Mouse (Mus musculus) stomach, embryonic 16.5 days (tissue): Measurements from ENCODE around the gene Sidt1. TPM values are rescaled to one million over a fixed set of nuclear protein-coding genes. Genes with fewer than 3 reads are reported as not detected.

ENCODE experiments used
- ATAC-seq: fragments of 200-750 bp; cut with Nextera tagmentation; 2 replicates; pipeline ENCODE4 v1.8.0; 2017; ENCODE audit warnings: moderate number of reproducible peaks, moderate TSS enrichment; ENCODE audit not compliant: insufficient read depth, low FRiP score
- H3K27ac ChIP-seq: fragments of 300-500 bp; sonication (generic); 2 replicates; pipeline ENCODE4 v1.5.1; 2014; ENCODE audit warnings: low read length
- H3K27me3 ChIP-seq: fragments of 300-500 bp; sonication (generic); 2 replicates; pipeline ENCODE4 v1.6.1; 2014; ENCODE audit warnings: low read length, control low read depth, mixed read lengths; ENCODE audit not compliant: control insufficient read depth, insufficient read depth
- H3K36me3 ChIP-seq: fragments of 300-500 bp; sonication (generic); 2 replicates; pipeline ENCODE4 v1.6.1; 2014; ENCODE audit warnings: low read length; ENCODE audit not compliant: control insufficient read depth, insufficient read depth
- H3K4me1 ChIP-seq: fragments of 300-500 bp; sonication (generic); 2 replicates; pipeline ENCODE4 v1.6.1; 2014; ENCODE audit warnings: low read length, control low read depth, mixed read lengths; ENCODE audit not compliant: control insufficient read depth, insufficient read depth
- H3K4me2 ChIP-seq: fragments of 300-500 bp; sonication (generic); 2 replicates; pipeline ENCODE4 v1.6.1; 2014; ENCODE audit warnings: low read depth, low read length, mixed read lengths
- H3K4me3 ChIP-seq: fragments of 300-500 bp; sonication (generic); replicated peaks from 2 replicates; pipeline ENCODE4 v1.5.1; 2014; ENCODE audit warnings: mild to moderate bottlenecking, low read length
- H3K9ac ChIP-seq: fragments of 300-500 bp; sonication (generic); 2 replicates; pipeline ENCODE4 v1.6.1; 2014; ENCODE audit warnings: low read length
- H3K9me3 ChIP-seq: fragments of 300-500 bp; sonication (generic); replicated peaks from 2 replicates; pipeline ENCODE4 v1.6.1; 2016; ENCODE audit warnings: low read length, control low read depth; ENCODE audit not compliant: control insufficient read depth
- WGBS: fragments of 180-500 bp; shearing (Covaris S2); extraction: QIAGEN DNeasy Blood & Tissue Kit; methylation state at CpG from one replicate; pipeline ENCODE4 v1.1.7; 2014; 5-methylcytosine and 5-hydroxymethylcytosine counted together
- polyA plus RNA-seq: library from polyadenylated mRNA; unstranded; fragments of >200 nt; fragmentation: Nextera tagmentation; extraction: Ambion mirVana; gene quantifications from 2 replicates; pipeline ENCODE4 v1.2.1, GENCODE M21; 2015

Sidt1 gene
- polyA plus RNA-seq, 1 experiment from 2014 or later = 6.8 TPM

GRCm38 (mm10) chr16:44289004-44289648 lies 43.9 kb downstream of the Sidt1 start:
- 62% methylated on average over 4 of the region's 4 CpGs for WGBS

GRCm38 (mm10) chr16:44287356-44287950 lies 45.5 kb downstream of the Sidt1 start:
- Histone ChIP-seq H3K27me3 (no peaks in the 10 kb centered on the region), H3K27ac (no peak overlapping the region), H3K36me3 (no peaks in the 10 kb centered on the region), H3K4me3 (no peak overlapping the region), H3K9me3 (no peaks in the 10 kb centered on the region), H3K4me2 (no peak overlapping the region), H3K4me1 (no peaks in the 10 kb centered on the region; the same call in 1 of the 2 replicates), H3K9ac (no peak overlapping the region)
- 49% methylated on average over 7 of the region's 7 CpGs for WGBS
- ATAC-seq = no peak

More at GRCm38 (mm10) chr16:44289004-44289648, 43.9 kb downstream of the Sidt1 start:
- no peaks in the 10 kb centered on the region for H3K9me3 ChIP-seq
- no peak for ATAC-seq
- H3K4me2 ChIP-seq = no peak overlapping the region
- H3K9ac ChIP-seq = no peak overlapping the region
- no peaks in the 10 kb centered on the region; the same call in 1 of the 2 replicates for H3K4me1 ChIP-seq
- no peaks in the 10 kb centered on the region for H3K36me3 ChIP-seq
- H3K27me3 ChIP-seq = no peaks in the 10 kb centered on the region
- no peak overlapping the region for H3K27ac ChIP-seq
- no peak overlapping the region for H3K4me3 ChIP-seq

GRCm38 (mm10) chr16:44282614-44283325 lies 50.2 kb downstream of the Sidt1 start:
- H3K9me3 ChIP-seq = no peaks in the 10 kb centered on the region
- H3K4me2 ChIP-seq = no peak overlapping the region
- no peaks in the 10 kb centered on the region for H3K4me1 ChIP-seq
- no peaks in the 10 kb centered on the region for H3K36me3 ChIP-seq
- 72% methylated on average over 5 of the region's 5 CpGs for WGBS
- no peak overlapping the region for H3K9ac ChIP-seq
- H3K27me3 ChIP-seq = no peaks in the 10 kb centered on the region
- no peak overlapping the region for H3K4me3 ChIP-seq
- no peak overlapping the region for H3K27ac ChIP-seq
- ATAC-seq = no peak

- no peak for ATAC-seq
- no peak overlapping the region for H3K4me2 ChIP-seq
- WGBS = 73% methylated on average over 3 of the region's 3 CpGs
These were observed 51.0 kb downstream of the Sidt1 start for GRCm38 (mm10) chr16:44282036-44282435.

GRCm38 (mm10) chr16:44280806-44281205 lies 52.2 kb downstream of the Sidt1 start:
- no peak overlapping the region for H3K27ac ChIP-seq
- H3K4me3 ChIP-seq = no peak overlapping the region
- 64% methylated on average over 2 of the region's 2 CpGs for WGBS
- no peak overlapping the region for H3K9ac ChIP-seq
- ATAC-seq = no peak
- no peaks in the 10 kb centered on the region for H3K9me3 ChIP-seq
- no peaks in the 10 kb centered on the region for H3K4me1 ChIP-seq
- no peaks in the 10 kb centered on the region for H3K36me3 ChIP-seq
- no peak overlapping the region for H3K4me2 ChIP-seq
- H3K27me3 ChIP-seq = no peaks in the 10 kb centered on the region

More at GRCm38 (mm10) chr16:44282036-44282435, 51.0 kb downstream of the Sidt1 start:
- Histone ChIP-seq H3K4me3 (no peak overlapping the region), H3K36me3 (no peaks in the 10 kb centered on the region), H3K9me3 (no peaks in the 10 kb centered on the region), H3K27ac (no peak overlapping the region), H3K27me3 (no peaks in the 10 kb centered on the region), H3K9ac (no peak overlapping the region), H3K4me1 (no peaks in the 10 kb centered on the region)

GRCm38 (mm10) chr16:44277212-44277611 lies 55.8 kb downstream of the Sidt1 start:
- ATAC-seq = no peak
- Histone ChIP-seq H3K9ac (no peak overlapping the region), H3K9me3 (no peaks in the 10 kb centered on the region), H3K4me3 (no peak overlapping the region), H3K27ac (no peak overlapping the region), H3K36me3 (no peaks in the 10 kb centered on the region), H3K4me2 (no peak overlapping the region), H3K4me1 (no peaks in the 10 kb centered on the region), H3K27me3 (no peaks in the 10 kb centered on the region)
- 93% methylated on average over 10 of the region's 10 CpGs for WGBS

GRCm38 (mm10) chr16:44271371-44272038 lies 61.5 kb downstream of the Sidt1 start:
- peak overlapping the region; percentile 54 for H3K27ac ChIP-seq
- no peak for ATAC-seq
- WGBS = 63% methylated on average over 9 of the region's 9 CpGs
- no peaks in the 10 kb centered on the region for H3K27me3 ChIP-seq
- H3K4me3 ChIP-seq = no peak overlapping the region
- no peaks in the 10 kb centered on the region for H3K9me3 ChIP-seq
- H3K4me2 ChIP-seq = no peak overlapping the region
- H3K4me1 ChIP-seq = peaks cover 9% of the 10 kb centered on the region; the same call in 1 of the 2 replicates
- H3K9ac ChIP-seq = no peak overlapping the region
- H3K36me3 ChIP-seq = no peaks in the 10 kb centered on the region

GRCm38 (mm10) chr16:44270606-44271005 lies 62.4 kb downstream of the Sidt1 start:
- Histone ChIP-seq H3K9ac (no peak overlapping the region), H3K4me2 (no peak overlapping the region), H3K9me3 (no peaks in the 10 kb centered on the region), H3K4me1 (peaks cover 9% of the 10 kb centered on the region; the same call in 1 of the 2 replicates), H3K4me3 (no peak overlapping the region), H3K27ac (peak overlapping the region; percentile 56), H3K27me3 (no peaks in the 10 kb centered on the region), H3K36me3 (no peaks in the 10 kb centered on the region)
- WGBS = 33% methylated on average over 5 of the region's 5 CpGs
- peak; percentile 58 for ATAC-seq
